Mouse (Mus musculus) thymus, postnatal 10 days (tissue): ENCODE data around the gene Lrrn4cl.
"Not testable (repeated sequence)": the region's sequence is repeated elsewhere in the genome, so short reads cannot be mapped to it uniquely, and the experiment has no call there.

ENCODE experiments used
- DNase-seq, 2 experiments: peaks; one replicate each; pipeline ENCODE4 v3.0.0; 2021; ENCODE audit warnings: low spot score in 2 of 2

The Lrrn4cl gene

DNA sequence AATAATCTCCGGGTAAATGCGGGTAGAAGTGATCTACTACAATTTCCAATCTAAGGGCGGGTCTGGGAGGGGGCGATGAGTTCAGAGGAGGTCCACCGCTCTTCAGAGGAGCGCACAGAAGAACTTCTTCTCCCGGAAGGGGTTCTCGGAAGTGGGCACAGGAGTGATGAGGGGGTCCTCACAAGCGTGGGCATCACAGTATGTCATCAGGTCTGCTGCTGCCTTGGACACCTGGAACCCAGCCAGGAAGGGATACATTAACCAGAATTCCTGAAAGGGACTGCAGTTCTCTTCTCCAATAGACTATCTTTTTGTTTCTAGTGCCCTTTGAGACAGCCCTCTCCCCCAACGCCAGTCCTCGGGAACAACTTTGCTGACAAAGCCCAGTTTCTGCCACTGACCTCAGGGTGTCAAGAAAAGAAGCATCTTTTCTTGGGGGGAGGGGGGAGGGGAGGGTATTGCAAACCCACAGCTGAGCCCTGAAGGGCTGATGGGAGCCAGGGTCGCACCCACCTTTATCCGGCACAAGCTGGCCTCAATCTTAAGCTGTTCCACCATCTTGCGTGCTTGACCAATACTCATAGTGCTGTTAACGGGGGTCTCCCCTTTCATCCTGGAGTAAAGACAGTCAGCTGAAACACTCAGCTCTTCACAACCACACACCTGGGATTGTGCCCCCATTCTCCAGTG, 12.4 kb upstream of the Lrrn4cl start:
- DNase-seq, result no peak

DNA sequence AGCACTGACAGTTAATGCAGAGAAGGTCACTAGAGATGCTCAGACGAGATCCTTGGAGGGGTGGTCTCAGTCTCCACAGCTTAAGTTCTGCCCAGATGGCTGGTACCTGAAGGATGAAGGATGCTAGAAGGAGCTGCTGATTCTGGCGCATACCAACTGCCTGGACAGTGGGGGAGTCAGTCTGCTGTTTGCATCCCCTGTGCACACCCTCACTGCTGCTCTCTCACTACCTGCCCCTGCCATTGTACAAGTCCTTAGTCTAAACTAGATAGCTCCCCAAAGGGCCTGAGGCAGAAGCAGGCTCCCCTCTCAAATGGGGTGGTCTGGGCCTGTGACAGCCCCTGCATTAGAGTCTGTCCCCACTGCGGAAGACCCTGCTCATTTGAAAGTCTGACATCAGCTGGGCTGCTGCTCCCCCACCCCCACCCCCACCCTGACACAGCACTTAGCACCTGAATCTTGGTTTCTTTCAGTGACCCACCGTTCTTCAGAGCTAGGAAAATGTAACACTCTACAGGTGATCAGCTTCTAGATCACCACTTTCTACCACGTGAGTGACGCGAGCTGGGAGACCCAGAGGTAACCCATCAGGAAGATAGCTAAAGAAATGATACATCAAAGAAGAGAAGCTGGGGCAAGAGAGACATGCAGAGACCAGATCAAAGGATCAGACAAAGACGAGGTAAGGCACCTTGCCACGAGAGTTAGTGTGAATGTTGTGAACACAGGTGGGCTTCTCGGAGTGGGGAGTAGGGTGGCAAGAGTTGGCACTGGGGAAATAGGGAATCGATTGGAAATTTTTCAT, 11.3 kb upstream of the Lrrn4cl start, which contains the start of gene Gng3:
Gene Gng3, minus strand, starts transcription at position 92 of the 805 bp plus-strand sequence.
- no peak for DNase-seq

DNA sequence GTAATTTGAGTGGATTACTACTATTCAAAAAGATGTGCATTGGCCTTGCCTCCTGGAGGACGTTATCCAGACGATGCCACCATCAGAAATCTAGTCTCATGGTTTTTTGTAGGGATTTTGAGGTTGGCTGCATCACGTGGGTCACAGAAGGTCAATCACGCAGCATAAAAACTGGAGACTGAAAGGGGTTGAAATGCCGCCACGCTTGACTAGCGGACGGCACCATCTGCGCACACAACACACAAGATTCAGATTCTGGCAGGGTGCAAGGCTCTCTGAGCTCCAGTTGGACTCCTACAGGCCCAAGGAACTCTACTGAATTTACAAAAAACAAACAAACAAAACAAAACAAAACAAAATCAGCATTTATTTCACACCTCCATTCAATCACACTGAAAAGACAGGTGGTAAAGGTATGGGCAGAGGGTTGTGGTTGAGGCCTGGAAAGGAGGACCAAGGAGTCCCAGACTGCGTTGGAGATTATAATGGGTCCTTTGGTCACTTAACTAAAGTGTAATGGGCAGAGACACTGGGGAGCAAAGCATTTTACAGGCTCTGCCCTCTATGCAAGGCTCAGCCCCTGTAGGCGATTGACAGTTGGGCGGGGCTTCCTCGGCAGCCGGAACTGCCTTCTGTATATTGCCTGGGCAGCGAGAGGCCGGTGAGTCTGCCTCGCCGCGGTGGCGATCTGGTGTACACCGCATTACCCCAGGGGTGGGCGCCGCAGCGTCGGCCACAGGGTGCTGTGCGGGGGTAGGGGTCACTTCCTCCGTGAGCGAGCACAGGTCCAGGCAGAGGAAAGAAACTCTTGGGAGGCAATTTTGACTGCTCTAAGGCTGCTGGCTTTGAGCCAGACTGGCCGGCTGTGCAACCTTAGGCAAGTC, 10.4 kb upstream of the Lrrn4cl start:
- DNase-seq, result peak; percentile 22 to 40

DNA sequence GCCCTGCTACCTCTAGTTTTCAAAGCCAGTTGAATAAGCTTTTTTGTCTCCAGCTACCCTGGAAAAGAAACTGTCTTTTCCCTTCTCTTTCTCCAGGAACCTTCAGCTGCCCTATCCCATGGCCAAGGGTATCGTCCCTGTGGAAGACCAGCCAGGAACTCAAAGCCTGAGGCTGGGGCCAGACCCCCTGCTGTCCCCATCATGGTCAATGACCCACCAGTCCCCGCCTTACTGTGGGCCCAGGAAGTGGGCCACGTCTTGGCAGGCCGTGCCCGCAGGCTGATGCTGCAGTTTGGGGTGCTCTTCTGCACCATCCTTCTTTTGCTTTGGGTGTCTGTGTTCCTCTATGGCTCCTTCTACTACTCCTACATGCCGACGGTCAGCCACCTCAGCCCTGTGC, 9.6 kb upstream of the Lrrn4cl start:
- DNase-seq, result no peak

DNA sequence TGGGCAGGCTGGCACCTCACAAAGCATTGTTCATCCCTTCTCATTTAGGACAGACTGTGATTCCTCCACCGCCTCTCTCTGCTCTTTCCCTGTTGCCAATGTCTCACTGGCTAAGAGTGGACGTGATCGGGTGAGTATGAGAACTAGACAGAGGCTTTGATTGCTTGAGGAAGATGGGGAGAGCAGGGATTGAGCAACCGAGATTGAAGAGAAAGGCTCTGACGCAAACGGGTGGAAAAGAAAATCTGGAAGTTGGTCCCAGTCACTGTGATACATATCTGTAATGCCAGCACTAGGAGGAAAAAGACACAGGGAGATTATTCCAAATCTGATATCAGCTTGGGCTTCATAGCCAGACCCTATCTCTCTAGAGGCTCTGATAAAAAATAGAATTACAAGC, 7.6 kb upstream of the Lrrn4cl start:
- no peak for DNase-seq

DNA sequence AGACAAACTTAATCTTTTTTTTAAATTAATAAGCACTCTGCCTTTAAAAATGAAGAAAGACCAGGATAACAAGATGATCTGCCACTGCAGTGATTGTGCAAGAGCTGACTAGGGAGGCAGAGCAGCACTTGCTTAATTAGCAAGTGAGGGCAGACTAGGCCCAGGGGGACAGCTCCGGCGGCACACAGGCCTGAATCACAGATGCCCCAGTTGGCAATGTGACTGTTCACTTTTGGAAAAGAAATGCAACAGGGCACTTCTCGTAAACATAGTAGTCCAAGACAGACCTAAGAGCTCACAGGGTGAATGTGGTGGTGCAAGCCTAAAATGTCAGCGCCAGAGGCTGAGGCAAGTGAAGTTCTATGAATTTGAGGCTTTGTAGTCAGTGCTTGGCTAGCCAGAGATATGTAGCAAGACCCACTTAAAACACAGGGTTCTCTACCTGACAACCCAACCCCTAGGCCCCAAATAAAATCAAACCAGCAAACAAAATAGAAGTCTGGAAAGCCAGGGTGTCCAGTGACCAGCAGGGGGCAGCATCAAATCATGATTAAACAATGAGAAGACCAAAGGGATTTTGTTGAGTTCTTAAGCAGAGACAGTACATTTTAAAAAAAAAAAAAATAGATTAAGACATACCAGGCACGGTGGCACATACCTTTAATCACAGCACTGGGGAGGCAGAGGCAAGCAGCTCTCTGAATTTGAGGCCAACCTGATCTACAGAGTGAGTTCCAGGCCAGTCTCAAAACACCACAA, 6.0 kb upstream of the Lrrn4cl start:
- DNase-seq, result peak; percentile 53 to 87

DNA sequence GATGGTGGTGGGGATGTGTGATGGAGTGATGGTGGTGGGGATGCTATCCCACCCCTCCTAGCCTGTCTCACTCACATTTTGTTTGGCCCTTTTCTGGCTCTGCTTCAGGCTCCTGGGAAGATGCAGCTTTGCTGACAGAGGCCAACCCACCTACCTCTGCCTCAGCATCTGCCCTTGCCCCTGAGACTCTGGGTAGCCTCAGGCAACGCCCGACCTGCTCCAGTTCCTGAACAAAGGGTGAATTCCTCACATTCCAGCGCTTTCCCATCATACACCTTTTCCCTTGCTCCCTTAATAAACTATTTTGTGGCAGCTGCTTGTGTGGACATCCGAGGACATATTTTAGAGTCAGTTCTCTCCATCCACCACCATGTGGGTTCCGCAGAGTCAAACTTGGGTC, 2.2 kb upstream of the Lrrn4cl start:
- DNase-seq, result no peak

DNA sequence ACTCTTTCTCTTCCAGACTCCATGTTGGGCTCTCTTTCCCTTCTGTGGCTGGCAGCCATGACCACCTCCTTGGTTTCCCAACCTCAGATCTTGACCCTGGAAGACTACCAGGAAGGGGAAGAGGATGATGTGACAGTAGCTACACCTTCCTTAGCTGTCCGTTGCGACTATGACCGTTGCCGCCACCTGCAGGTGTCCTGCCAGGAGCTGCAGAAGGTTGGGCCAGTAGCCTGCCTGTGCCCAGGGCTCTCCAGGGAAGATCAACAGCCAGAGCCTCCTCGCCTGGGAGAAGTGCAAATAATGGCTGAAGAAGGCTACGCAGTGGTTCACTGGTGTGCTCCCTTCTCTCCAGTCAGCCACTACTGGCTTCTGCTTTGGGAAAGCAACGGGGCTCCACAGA, 1.1 kb downstream of the Lrrn4cl start:
- DNase-seq, result no peak

DNA sequence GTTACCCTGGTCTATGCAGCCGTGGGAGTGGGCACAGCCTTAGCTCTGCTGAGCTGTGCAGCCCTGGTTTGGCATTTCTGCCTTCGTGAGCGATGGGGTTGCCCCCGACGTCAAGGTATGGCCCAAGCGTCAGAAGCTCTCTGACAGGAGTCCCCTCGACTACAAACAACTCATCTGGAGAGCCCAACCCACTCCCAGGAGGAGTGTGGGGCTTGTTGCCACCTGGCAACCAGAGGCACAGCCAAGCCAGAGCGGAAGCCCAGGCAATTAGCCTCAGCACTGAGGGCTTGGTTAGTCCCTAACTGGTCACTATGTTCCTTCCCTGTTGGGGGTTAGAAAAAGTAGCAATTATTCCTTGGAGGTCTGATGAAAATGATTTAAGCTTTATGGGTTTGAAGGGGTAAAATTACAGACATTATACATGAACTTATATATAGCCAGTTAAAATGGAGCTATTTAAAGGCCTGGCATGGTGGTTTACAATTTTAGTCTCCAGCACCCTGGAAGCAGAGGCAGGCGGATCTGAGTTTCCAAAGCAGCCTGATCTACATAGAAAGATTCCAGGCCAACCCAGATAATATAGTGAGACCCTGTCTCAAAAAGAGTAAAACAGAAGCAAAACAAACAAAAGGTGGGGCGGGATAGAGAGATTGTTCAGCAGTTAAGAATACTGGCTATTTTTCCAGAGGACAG, 1.8 kb downstream of the Lrrn4cl start:
- no peak for DNase-seq

DNA sequence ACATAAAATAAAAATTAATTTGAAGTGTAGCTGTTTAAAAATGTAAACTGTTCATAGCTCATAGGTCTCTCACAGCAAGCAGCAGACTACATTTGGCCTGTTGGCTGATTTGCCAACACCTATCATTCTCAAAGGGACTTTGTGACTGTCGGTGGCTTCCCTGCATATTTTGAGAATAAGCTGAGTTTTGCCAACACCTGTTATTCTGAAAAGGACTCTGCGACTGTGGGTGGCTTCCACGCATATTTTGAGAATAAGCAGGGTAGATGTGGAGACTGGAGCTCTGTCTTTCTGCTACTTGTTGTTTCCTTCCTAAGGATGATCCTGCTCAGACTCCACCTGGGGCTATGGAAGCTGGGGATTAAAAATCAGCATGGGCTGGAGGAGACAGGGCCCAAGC, 2.5 kb downstream of the Lrrn4cl start:
- DNase-seq, result no peak

DNA sequence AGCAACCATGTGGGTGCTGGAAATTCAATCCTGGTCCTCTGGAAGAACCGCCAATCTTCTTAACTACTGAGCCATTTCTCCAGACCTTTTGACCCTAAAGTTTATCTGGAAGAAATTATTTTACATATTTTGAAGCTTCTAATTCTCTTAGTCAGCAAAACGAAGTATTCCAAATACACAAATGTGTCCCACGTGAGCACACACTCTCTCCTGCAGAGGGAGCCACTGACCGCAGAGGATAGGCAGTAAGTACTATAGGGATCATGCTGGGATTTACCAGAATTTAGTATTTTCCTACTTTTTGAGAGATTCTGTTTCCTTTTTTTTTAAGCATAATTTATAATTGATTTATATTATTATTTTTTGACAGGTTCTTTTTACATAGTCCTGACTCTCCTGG, 7.1 kb downstream of the Lrrn4cl start:
- peak in 1 of 2 experiments; percentile 55 for DNase-seq

DNA sequence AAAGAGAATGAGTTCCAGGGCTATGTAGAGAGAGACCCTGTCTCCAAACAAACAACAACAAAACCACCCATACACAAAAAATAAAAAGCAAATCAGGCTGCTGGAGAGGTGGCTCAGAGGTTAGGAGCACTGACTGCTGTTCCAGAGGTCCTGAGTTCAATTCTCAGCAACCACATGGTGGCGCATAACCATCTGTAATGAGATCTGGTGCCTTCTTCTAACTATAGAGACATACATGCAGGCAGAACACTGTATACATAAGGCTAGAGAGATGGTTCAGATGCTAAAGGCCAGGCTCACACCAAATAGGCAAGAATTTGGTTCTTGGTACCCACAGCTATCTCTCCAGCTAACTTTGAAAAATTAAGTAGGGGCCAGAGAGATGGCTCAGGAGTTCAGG, 8.4 kb downstream of the Lrrn4cl start:
- peak; percentile 42 to 51 for DNase-seq

DNA sequence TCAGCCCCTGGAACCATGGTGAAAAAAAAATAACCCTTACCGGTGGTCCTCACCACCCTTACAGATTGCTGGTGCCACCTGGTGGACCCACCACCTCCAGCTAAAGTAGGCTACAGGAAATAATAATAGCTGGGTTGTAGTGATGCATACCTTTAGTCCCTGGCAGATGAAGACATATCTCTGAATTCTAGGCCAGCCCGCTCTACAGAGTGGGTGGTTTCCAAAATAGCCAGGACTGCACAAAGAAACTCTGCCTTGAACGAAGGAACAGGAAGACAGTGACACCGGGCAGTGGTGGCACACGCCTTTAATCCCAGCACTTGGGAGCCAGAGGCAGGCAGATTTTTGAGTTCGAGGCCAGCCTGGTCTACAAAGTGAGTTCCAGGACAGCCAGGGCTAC, 13.7 kb downstream of the Lrrn4cl start:
- no peak for DNase-seq

DNA sequence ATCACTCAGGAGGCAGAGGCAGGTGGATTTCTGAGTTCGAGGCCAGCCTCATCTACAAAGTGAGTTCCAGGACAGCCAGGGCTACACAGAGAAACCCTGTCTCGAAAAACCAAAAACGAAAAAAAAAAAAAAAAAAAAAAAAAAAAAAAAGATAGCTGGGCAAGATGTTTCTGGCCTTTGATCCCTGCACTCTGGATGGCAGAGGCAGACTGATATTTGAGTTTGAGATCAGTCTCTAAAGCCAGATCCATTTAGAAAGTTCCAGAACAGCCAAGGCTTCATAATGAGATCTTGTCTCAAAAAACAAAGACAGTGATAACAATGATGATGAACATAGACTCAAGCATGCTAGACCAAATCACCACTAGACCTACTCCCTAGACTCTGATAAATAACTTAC, 19.8 kb downstream of the Lrrn4cl start:
- not testable (repeated sequence) for DNase-seq

DNA sequence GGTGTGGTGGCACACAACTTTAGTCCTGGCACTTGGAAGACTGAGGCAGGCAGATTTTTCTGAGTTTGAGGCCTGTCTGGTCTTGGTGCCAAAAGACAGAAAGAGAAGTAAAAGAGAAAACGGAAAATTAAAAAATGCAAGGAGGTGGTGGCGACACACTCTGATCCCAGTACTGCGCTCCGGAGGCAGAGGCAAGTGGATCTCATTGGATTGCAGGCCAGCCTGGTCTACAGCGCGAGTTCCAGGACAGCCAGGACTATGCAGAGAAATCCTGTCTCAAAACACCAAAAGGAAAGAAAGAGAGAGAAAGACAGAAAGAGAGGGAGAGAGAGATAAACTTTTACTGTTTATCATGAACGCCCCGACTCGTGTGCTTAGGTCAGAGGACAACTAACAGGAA, 20.3 kb downstream of the Lrrn4cl start:
- no peak for DNase-seq

DNA sequence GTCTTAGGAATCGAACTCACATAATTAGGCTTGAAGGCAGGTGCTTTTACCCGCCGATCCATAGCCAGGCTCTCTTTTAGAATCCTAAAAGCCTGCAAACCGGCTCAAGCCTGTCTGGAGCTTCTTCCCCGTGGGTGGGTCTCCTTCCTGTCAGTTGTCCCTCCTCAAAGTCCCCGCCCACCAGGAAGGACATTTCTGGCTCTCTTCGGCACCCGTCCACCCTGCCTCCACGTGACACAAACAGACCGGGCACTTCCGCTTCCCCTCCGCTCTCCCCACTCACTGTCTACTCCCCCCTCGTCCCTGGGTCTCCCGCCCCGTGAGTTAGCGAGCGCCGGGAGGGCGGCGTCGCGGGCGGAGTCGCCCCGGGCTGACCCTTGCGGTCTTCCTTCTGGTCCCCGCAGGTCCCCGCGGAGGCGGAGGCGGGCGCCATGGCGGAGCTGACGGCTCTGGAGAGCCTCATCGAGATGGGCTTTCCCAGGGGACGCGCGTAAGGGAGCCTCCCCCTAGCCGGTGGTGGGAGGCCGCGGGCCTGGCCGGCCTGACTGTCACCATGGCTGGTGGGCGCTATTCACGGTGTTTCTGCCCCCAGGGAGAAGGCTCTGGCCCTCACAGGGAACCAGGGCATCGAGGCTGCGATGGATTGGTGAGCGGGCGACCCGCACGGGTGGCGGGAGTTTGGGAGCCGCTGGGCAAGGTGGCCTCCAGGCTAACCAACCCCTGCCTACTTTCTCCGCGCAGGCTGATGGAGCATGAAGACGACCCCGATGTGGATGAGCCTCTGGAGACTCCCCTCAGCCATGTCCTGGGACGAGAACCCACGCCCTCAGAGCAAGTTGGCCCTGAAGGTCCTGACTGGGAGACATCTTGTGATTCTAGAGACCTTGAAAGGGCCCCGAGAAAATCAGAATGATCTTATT, 21.0 kb downstream of the Lrrn4cl start, which contains the start of gene Ubxn1:
Gene Ubxn1, plus strand, starts transcription at position 230 of the 920 bp plus-strand sequence.
- DNase-seq, result peak; percentile 93 to 95

DNA sequence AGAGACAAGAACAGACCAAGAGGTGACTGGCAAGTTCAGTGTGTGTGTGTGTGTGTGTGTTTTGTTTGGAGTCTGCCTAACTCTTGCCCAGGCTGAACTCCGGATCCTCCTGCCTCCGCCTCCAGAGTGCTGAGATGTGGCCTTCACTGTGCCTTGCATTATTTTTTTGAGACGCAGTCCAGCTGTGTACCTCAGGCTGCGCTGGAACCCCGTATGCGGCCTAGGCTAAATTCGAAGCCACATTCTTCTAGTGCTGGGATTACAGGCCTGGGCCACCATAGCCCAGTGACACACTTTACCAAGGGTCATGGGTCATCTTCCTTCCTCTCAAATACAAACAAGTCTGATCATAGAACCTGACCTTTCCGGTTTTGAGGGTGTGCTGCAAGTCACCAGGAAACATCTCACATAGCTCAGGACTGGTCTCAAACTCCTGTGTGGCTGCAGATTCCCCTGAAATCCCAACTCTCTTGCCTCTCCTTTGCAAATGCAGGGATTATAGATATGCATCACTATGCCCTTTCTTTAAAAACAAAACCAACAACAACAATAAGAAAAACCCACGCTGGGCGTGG, 21.8 kb downstream of the Lrrn4cl start:
- no peak for DNase-seq

DNA sequence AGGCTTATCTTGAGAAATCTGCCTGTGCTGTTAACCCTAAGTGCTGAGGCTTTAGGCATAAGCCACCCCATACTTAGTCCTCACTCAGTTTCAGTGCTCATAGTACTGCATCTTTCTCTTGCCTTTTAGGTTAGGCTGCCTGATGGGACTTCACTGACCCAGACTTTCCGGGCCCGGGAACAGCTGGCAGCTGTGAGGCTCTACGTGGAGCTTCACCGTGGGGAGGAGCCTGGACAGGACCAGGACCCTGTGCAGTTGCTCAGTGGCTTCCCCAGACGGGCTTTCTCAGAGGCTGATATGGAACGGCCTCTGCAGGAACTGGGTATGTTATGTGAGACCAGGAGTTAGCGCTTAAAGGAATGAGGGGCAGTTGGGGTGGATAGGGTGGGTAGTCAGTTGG, 24.5 kb downstream of the Lrrn4cl start:
- DNase-seq, result no peak

DNA sequence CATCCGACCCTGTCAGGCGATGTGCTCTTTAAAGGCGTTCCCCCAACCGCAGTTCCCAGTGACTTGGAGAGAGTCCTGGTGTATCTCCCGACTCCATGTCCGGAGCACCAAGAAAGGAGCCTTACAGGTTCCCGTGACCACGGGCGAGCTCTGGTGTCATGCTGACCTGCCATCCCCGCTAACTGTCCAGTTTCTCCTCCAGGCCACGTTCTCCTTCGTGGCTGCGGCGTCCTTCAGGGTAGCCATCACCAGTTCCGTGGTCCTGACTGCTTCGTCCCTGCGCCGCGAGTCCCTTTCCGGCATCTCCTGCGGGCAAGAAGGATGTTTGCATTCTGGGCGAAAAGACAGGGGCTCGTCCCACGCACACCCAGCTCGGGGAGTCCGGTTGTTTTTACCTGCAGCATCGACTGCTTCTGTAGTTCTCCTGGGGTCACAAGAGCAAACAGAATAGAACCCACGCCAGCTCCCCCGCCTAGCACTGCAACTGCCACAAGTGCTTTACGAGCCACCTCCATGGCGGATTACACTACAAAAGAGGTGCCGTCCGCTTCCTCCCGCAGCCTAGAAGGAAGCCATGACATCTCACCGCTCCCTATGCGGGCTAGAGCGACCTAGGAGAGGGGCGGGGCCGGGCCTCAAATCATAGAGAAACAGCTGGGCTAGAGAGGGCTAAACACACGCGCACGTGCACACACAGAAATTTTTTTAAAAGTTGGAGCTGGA, 29.9 kb downstream of the Lrrn4cl start, which contains the start of gene Uqcc3:
Gene Uqcc3, minus strand, starts transcription at position 613 of the 723 bp plus-strand sequence.
- DNase-seq, result peak; percentile 88
